Mouse (Mus musculus) C2C12 (cell line): Measurements from ENCODE around the gene Fads3.

Experiments used
- CEBPB ChIP-seq: IDR thresholded peaks from one replicate; pipeline ENCODE4 v1.6.1; 2011; ENCODE audit warnings: low read depth, mild to moderate bottlenecking, control low read depth, moderate library complexity
- CTCF ChIP-seq: IDR thresholded peaks from one replicate; pipeline ENCODE4 v1.5.1; 2011; ENCODE audit not compliant: control insufficient read depth, insufficient read depth, insufficient read length
- MAX ChIP-seq: IDR thresholded peaks from one replicate; pipeline ENCODE4 v1.6.1; 2011; ENCODE audit warnings: mild to moderate bottlenecking, control low read depth
- MYOG ChIP-seq: IDR thresholded peaks from one replicate; pipeline ENCODE4 v1.6.1; 2011; ENCODE audit not compliant: control insufficient read depth, insufficient read length; ENCODE audit errors: extremely low read depth
- USF1 ChIP-seq: IDR thresholded peaks from one replicate; pipeline ENCODE4 v1.6.1; 2011; ENCODE audit warnings: low read depth, mild to moderate bottlenecking, control low read depth, moderate library complexity

DNA sequence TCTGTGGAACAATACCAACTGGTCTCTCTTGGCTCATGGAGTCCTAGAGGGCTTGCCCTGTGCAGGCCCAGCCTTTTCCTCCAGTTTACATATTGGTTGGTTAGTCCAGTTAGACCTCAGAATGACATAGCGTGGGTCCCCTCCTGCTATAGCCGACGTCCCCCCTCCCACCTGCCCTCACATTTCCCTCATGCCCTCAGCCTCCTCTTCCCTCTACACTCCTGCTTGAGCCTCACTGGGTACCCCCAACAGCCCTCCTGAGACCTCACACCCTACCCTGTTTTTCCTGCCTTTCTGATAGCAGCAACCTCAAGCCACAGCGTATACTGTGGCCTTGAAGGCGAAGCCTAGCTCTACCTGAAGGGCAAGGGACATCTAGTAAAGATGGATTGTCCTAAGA is 21.5 kb downstream of the Fads3 start:
- TF ChIP-seq CTCF (no peak), MAX (no peak), USF1 (no peak), MYOG (no peak), CEBPB (no peak)
